Mouse (Mus musculus): ENCODE results near the gene Nrxn3. TPM values are rescaled to one million over a fixed set of nuclear protein-coding genes. Genes with fewer than 3 reads are reported as not detected.

Gene Nrxn3
- total RNA-seq, 2 experiments from 2014 or later, result 217 to 239 TPM

DNA sequence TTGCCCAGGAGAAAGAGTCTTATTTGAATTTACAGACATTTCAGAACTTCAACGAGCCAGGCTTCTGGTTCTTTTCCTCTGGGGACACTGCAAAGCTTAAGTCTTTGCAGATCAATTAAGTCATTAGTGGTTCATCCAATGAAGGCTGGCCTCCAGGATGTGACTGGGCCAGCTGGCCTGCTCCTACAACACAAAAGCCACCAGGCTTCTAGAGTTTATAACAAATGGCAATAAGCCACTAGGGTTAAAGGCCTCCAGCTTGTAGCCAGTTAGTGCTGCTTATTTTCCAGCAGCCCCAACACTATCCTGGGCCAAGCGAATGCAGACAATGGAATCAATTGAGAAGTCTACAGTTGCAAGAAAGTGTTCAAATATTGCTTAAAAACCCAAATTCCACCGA lies 1304.3 kb downstream of the Nrxn3 start:
- no peak for DNase-seq (ENCODE audit: low spot score in 2 of 2)

DNA sequence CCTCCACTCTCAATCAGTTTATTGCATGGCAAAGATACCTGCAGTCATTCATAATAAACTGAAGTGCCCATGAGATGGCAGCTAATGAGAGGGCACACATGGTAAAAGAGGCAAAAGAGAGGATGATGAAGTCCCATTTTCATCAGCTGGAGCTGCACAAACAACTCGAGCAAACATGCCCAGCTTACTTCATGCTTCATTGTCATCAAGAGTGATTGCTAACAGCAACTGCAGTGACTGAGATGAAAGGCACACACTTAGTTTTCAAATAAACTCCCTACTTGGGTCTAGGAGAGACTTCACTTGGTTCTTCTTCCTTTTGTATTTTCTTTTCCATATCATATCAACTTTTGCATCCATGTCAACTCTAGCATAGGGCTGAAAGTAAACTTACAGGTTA lies 1318.4 kb downstream of the Nrxn3 start:
- DNase-seq (ENCODE audit: low spot score in 2 of 2), result no peak

DNA sequence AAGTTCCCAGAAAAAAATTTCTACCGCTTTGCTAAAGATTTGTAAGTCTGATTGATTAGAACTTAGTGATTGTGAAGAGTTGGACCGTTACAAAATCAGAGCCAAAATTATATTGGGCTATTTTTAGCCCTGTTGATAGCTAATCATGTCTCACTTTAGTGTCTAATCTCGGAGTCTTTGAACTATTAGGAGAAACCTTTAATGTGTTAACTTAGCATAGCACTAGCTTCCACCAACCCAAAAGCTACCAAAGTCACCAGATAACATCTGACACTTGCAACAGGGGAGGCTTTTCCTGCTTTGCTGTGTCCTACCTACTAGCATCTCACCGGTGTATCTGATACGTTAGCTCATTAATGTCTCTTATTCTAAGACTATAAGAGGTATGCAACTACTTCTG lies 1333.6 kb downstream of the Nrxn3 start:
- DNase-seq (ENCODE audit: low spot score in 2 of 2), result no peak

DNA sequence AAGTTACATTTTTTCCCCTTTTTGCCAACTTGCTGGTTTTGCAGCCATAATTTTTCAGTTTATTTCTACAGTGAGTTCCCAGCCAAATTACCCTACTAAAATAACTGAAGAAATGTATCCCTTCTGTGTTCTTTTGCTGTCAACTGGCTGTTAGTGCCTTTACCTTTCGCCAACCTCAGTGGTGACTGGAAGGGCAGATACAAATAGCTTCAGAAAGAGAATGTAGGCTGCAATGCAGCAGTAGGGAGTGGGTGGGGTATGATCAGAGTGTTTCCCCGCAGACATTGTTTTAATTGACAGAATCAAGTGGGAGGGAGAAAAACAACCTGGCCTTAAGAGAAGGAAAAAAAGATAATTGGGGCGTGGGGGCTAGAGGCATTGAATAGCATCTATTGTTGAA lies 1337.1 kb downstream of the Nrxn3 start:
- DNase-seq (ENCODE audit: low spot score in 2 of 2), result peak; percentile 8 to 23

DNA sequence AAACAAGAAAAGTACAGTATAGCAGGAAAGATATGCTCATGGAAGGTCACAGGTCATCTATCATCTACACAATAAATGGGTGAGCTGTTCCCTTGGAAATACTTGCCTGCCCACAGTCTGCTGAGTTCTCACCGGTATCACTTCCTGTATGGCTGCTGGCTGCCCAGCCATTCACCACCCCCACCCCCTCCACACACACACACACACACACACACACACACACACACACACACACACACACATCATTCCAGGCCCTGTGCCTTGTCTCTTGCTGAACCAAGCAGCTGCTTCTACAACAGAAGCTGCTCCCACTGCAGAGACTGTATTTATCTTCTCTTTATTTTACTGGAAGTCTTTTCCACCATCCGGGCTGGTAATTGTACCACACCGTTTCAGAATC lies 1338.6 kb downstream of the Nrxn3 start:
- DNase-seq (ENCODE audit: low spot score in 2 of 2), result no peak

DNA sequence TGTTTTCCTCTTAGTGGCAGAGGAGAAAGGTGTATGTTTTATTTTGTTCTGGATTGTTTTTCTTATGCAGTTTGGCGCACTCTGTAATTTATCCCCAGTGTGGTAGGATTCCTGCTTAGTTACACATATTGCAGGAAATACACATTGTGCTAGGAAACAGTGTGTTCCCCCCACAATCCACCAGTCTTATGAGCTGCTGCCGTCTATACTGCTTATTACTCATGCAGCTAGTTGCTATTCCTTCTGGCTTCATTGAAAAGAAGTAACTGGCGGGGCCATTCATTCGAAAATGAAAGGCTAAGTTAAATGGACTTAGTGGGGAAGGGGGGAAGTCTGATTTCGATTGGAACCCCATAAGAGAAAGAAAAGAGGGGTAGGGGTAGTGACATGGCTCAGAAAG lies 1339.5 kb downstream of the Nrxn3 start:
- DNase-seq (ENCODE audit: low spot score in 2 of 2), result no peak

DNA sequence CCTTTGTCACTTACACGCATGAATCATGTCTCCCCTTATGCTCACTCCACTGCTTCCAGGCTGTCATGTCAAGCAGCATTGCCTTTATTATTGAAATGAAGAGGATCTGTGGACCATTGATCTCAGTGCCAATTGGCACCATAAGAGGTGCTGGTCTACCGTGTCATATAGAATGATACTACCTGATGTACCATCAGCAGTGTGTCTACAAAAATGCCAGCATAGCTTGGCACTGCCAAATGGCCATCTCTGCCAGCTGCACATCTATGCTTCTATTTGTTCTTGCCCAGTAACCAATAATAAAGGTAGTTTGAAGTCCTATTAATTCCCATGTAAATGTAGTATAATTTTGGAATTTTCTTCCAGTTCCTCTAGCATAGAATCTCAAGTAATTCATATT lies 1340.8 kb downstream of the Nrxn3 start:
- no peak for DNase-seq (ENCODE audit: low spot score in 2 of 2)

DNA sequence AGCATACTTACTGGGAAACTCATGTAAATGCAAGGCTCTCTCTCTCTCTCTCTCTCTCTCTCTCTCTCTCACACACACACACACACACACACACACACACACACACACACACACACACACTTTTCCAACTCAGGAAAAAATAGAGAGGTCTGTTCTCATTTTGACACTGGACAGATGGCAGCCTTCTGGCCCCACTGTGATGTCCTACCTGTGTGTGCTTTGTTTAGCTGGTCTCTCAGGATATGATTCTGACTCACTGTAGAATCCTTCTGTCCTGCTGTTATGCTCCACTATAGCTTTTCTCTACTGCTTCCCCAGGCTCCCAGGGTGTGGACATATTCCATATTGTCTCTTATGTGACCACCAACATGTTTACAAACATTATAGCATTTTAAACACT lies 1363.2 kb downstream of the Nrxn3 start:
- peak; percentile 20 for DNase-seq (ENCODE audit: low spot score in 2 of 2)

DNA sequence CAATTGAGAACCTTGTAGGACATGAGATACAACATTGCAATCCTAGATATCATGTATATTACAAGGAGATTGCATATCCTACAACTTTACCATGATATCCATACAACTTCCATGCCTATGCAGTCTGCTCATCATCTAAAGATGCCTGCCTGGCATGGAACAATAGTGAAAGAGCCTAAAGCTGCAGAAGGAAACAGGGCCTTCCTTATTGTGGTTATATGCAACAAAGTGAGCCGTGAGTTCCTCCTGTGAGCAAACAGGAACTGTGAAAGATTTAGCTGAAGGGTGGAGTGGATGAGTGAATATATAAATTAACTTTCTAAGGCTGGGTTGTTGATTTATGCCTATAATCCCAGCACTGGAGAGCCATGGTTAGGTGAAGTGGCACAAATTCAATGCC lies 1373.1 kb downstream of the Nrxn3 start:
- DNase-seq (ENCODE audit: low spot score in 2 of 2), result no peak

DNA sequence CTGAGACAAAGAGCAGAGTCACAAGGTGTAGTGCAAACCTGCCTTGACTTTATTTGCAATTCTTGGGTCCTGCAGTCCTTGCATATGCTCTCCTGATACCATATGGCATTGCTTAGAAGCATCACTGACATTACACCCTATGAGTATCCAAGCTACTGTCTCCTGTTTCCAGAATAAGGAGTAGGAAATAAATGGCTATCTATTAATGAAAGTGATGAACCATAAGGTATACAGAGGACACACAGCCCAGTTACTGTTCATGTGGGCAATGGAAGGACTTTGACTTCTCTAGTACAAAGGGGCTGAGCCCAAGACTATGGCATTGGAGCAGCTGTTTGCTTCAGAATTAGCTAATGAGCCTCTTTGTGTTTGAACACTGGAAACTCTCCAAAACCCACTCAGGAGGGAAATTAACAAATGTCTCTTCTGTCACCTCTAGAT lies 1390.7 kb downstream of the Nrxn3 start:
- no peak for DNase-seq (ENCODE audit: low spot score in 2 of 2)

DNA sequence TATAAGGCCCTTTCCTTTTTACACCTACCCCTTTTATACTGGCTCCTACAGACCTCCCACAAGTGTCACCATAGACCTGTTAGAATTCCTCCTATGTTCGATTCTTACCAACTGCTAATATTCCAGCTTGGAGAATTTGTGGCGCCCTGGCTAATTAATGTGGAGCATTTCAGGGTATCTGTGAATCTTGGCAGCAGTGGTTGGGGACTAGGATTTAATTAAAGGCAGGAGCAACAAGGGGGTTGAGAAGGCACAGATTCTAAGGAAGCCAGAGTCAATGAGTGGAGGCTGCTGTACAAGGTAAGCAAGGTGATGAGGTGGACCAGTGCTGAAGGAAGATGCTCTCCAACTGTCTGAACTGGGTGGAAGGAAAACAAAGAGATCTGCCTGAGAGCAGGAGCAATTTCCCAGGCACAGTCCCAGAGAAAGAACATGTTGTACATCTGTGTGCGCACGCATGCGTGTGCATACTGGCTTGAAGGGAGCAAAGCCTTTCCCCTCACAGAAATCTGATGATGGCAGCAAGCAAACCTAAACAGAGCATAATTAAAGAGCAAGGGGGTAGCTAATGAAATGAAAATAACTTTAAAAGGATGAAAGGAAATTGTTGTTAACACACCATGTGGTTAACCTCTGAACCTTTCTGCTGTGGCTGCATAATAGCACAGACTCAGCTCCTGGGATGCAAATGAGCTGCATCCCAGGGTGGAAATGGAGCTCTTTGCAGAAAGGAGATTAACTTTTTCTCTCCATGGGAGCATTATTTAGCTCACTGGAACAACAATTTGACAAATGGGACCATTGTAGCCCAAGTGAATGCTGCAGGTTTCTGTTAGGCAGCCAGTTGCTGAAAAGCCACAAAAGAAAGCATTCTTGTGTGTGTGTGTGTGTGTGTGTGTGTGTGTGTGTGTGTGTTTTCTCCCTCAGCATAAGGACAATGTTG lies 1409.5 kb downstream of the Nrxn3 start:
- no peak for DNase-seq (ENCODE audit: low spot score in 2 of 2)

DNA sequence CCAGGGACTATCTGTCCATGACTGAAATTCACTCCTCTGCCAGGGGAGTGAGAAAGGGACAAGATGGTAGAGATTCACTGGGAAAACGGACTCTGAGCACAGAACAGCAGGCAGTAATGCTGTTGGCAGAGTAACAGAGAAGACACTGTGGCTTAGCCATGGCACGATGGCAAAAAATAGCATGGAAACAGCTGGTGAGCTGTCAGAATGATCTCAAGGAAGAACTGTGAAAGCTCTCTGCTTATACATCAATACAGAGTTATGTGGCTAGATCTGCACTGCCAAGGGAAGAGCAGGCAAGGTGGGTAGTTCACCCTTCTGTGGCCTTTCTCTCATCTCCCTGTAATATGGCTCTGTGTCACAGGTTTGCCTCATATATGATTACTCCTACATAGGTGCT lies 1419.3 kb downstream of the Nrxn3 start:
- DNase-seq (ENCODE audit: low spot score in 2 of 2), result peak; percentile 65 to 81

DNA sequence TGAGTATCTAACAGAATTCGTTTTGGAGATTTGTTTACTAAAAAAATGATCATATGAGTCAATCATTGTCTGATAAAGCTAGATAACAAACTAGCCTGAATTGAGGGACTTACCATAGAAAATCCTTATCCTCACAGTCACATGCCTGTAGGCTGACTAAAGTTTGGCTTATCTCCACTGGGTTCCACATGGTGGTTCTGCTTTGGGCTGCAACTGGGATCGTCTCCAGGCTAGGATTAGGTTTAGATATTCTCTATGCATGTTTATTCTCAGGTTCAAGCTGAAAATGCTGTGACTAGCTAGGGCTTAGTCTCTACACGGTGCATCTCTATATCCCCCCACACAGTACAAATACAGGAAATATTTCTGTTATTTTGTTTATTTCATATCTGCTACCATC lies 1421.6 kb downstream of the Nrxn3 start:
- peak in 1 of 2 experiments; percentile 34 for DNase-seq (ENCODE audit: low spot score in 2 of 2)

DNA sequence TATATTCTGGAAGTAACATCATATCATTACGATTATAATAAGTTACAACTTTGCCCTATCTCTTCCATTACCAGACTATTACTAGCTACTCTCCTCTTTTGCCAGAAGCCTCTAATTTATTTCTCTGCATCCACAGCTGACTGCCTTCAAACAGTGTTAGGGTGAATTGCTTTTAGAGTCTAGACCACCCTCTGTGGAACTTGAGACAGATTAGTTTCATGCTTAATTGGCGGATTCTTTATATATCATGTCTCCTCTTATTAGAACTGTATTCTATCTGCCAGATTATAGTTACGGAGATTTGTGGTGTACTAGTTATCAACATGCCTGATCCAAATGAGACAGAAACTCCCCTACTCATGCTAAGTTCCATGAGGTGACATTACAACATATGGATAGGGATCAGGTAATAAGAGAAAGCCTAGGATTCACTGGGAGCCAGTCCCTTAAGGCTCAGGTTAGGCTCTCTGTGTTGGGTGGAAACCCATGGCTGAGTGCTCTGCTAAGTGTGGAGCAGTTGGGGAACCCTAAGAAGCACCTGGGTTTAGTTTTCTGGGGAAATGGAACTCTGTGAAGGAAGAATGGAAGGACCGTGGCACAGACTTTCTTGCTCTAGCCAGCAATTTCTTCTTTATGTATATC lies 1435.6 kb downstream of the Nrxn3 start:
- no peak for DNase-seq (ENCODE audit: low spot score in 2 of 2)

DNA sequence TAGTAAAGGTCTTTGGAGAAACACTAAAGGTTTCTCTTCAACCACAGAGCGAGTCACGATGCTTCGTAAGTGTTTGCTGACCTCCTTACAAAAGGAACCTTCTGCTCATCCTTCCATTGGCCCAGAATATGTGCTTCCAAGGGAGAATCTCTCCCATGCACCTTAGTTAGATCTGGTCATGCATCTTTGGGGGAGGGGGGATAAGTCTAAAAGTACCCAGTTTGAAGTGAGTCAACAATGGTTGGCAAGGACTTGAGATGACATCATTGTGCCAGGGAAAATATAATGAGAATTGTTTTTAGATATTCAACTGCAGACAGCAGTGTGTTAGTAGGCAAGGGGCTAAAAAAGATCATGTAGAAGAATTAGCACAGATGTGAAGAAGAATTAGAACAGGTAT lies 1437.2 kb downstream of the Nrxn3 start:
- peak in 1 of 2 experiments; percentile 5 for DNase-seq (ENCODE audit: low spot score in 2 of 2)

DNA sequence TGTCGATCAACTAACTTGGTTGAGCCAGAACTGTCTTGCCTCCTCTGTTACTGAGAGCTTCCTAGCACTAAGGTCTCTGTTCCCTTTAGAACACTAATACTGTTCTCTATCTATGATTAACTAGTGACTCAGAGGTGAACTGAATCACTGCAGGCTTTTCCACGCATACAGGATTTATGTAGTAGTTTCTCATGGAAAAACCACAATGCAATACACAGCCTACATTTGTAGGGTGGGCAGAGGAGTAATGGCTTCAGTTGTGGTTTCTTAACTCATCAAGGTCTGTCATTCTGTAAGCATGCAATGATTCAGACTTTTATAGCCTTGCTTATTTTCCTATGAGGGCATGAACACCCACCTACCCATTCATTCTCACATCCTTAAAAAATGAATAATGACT lies 1443.4 kb downstream of the Nrxn3 start:
- DNase-seq (ENCODE audit: low spot score in 2 of 2), result no peak

DNA sequence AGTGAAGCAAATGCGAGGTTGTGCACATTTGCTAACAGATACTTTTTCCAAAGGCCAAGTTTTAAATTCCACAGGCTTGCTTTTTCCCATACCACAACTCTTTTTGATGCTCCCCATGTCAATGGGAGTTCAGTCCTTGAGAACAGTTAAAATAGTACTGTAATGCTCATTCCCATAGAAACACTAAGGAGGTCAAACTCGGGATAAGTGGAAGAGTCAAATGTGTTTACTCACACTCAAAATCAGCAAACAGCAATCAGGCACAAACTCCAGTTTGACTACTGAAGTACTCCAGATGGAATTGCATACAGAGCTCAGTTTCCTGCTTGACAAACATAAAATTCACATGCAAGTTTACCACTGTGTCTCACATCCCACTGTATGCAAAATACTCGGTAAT lies 1458.9 kb downstream of the Nrxn3 start:
- no peak for DNase-seq (ENCODE audit: low spot score in 2 of 2)

DNA sequence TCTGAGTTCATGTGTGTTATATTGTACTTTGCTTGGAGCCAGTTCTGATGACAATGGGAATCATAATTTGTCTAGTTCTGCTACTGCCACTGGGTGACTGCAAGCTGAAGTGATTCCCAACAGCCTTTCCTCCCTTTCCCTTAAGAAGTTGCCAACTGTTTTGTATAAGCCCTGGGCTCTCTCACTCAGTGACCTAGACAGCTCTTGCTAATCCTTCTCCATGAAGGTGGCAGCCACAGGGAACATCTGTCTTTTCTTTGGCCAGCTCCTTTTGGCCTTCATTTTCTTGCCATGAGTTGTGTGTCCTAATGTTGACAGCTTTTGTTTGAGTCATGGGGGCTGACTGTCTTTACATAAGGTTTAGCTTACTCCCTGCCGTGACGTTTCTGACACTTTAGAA lies 1460.3 kb downstream of the Nrxn3 start:
- DNase-seq (ENCODE audit: low spot score in 2 of 2), result no peak

DNA sequence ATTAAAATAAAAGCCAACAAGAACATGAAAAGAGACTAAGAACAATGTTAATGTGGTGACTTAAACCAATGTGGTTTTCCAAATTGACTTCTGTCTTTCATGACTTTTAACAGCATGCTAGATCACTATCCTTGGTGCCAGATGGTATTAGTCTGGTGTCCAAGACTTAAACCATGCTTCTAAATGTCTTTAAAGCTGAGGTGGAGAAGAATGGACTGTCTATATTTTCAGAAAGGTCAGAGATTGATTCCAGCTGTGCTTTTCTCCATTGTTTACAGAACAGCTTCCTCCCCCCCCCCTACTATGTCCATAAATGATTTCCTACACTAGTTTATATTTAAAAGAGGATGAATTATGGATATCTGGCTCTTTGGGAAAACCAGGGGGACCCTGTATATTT lies 1473.5 kb downstream of the Nrxn3 start:
- no peak for DNase-seq (ENCODE audit: low spot score in 2 of 2)

DNA sequence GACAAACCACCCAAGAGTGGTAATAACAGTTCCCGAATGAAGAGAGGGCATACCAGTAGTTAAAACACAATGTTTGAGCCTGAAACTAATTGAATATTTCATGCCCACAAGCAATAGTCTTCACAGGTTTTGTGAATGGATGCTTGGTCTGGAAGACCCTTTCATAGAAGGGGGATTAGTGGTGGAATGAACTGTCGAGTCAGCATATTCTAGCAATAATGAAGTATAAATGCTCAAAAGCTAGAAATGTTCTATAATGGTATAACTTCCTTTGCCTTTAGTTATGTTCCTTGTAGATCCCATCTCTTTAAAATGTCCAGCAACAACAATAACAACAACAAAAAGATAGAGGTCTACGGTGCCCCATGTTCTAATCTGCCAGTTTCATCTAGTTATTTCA lies 1475.3 kb downstream of the Nrxn3 start:
- DNase-seq (ENCODE audit: low spot score in 2 of 2), result no peak

DNA sequence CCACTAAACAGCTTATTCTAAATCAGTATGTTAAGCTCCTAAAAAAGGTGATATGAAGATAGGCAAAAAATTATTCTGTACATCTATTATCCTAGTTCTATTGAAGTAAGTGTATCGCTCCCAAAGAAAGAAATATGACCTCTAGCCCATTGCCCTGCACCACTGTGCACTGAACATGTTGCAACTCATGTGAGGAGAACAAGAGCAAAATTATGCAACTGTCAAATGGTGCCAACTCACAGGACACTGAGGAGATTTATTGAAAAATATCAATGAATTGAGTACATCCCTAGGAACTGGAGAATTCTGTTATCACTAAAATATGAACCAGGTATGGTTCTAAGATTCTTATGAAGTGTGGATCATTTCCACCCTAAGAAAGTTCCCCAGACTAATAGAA lies 1479.8 kb downstream of the Nrxn3 start:
- no peak for DNase-seq (ENCODE audit: low spot score in 2 of 2)

DNA sequence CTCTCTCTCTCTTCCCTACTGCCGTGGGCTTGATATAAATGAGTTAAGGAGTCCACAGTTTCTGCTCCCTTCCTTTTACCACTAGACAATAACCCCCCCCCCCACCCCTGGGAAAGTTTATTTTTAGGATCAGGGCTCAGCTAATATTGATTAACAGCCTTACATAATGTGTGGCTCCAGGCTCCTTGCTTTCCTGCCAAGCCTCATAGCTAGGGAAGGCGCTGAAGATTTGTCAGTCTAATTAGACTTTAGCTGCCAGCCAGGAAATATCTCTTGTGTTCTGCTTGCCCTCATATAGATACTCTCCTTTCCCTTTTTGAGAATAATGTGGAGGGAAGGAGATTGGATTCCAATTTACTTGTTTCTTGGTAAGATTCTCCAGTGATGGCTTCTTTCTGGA lies 1488.7 kb downstream of the Nrxn3 start:
- no peak for DNase-seq (ENCODE audit: low spot score in 2 of 2)

DNA sequence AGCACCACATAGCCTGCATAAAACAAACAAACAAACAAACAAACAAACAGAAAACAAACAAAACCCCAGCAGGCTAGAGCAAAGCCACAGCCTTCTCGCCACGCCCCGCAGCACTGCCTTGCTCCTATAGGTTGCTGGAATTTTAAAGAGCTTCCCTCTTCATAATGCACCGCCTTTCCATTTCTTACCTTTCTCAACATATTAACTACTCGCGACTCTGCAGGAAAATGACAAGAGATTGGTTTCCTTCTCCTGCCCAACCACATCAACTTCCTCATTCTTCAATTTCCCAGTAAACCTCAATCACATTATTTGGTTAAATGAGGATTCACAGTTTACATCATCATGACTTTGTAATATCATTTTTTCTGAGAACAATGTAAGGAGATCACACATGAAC lies 1494.4 kb downstream of the Nrxn3 start:
- DNase-seq (ENCODE audit: low spot score in 2 of 2), result no peak

Data from left cerebral cortex, adult 18-20 months (tissue).